Mouse (Mus musculus) neutrophil, adult 59 days (primary cell): ENCODE measurements around the gene Tmem255a. TPM values are rescaled to one million over a fixed set of nuclear protein-coding genes. Genes with fewer than 3 reads are reported as not detected.

Experiments
- total RNA-seq, 2 experiments: library from RNA; stranded (reverse); gene quantifications; 1 replicate in 1 of 2; 2 replicates in 1 of 2; pipeline ENCODE4 v1.2.4; 2023

Gene Tmem255a
- total RNA-seq = not detected

GRCm38 (mm10) chrX:38251851-38252571, at the start of gene Tmem255a:
TSS of gene Tmem255a (minus strand) at chrX:38252439.

GRCm38 (mm10) chrX:38189552-38190457, 62.4 kb downstream of the Tmem255a start, which contains the start of gene Zbtb33:
TSS of gene Zbtb33 (plus strand) at chrX:38189793.

Other genes with a start within 250 kb of the Tmem255a start
- not detected for gene Btg1-ps1, start 233.6 kb downstream of the Tmem255a start, total RNA-seq
- gene Btg1-ps2, start 209.3 kb downstream of the Tmem255a start, total RNA-seq = not detected
- gene Rhox10, start 186.0 kb downstream of the Tmem255a start, total RNA-seq = not detected
- not detected for gene Rhox11, start 167.3 kb downstream of the Tmem255a start, total RNA-seq
- not detected for gene Rhox12, start 141.5 kb downstream of the Tmem255a start, total RNA-seq
- not detected for gene Rhox13, start 131.2 kb downstream of the Tmem255a start, total RNA-seq
- 10 to 100 TPM; 20.5 to 21.0 TPM for gene Zbtb33, start 62.6 kb downstream of the Tmem255a start, total RNA-seq
- gene Atp1b4, start 63.7 kb upstream of the Tmem255a start, total RNA-seq = not detected
- gene Lamp2, start 204.0 kb upstream of the Tmem255a start, total RNA-seq = 100 to 1,000 TPM; 217 to 231 TPM